Mouse (Mus musculus) forebrain, embryonic 16.5 days (tissue): ENCODE results near the gene Zcchc18. TPM values are rescaled to one million over a fixed set of nuclear protein-coding genes. Genes with fewer than 3 reads are reported as not detected.

Source experiments
- ATAC-seq: fragments of 200-750 bp; cut with Nextera tagmentation; 2 replicates; pipeline ENCODE4 v1.8.0; 2017; ENCODE audit warnings: mild to moderate bottlenecking, moderate library complexity
- H3K27ac ChIP-seq: fragments of 300-500 bp; sonication (generic); 2 replicates; pipeline ENCODE4 v1.5.1; 2014; ENCODE audit warnings: low read length, control low read depth
- H3K27me3 ChIP-seq: fragments of 300-500 bp; sonication (generic); replicated peaks from 2 replicates; pipeline ENCODE4 v1.6.1; 2014; ENCODE audit warnings: low read length; ENCODE audit not compliant: control insufficient read depth, insufficient read depth
- H3K36me3 ChIP-seq: fragments of 300-500 bp; sonication (generic); 2 replicates; pipeline ENCODE4 v1.6.1; 2014; ENCODE audit not compliant: control insufficient read depth, insufficient read depth
- H3K4me1 ChIP-seq: fragments of 300-500 bp; sonication (generic); replicated peaks from 2 replicates; pipeline ENCODE4 v1.6.1; 2014; ENCODE audit warnings: low read length; ENCODE audit not compliant: control insufficient read depth, insufficient read depth
- H3K4me2 ChIP-seq: fragments of 300-500 bp; sonication (generic); 2 replicates; pipeline ENCODE4 v1.6.1; 2014; ENCODE audit warnings: mild to moderate bottlenecking, low read length, control low read depth
- H3K4me3 ChIP-seq: fragments of 300-500 bp; sonication (generic); replicated peaks from 2 replicates; pipeline ENCODE4 v1.5.1; 2014; ENCODE audit warnings: mild to moderate bottlenecking, low read length, control low read depth
- H3K9ac ChIP-seq: fragments of 300-500 bp; sonication (generic); replicated peaks from 2 replicates; pipeline ENCODE4 v1.6.1; 2014; ENCODE audit warnings: low read depth, low read length, control low read depth
- H3K9me3 ChIP-seq: fragments of 300-500 bp; sonication (generic); 2 replicates; pipeline ENCODE4 v1.6.1; 2016; ENCODE audit warnings: low read length; ENCODE audit not compliant: control insufficient read depth
- WGBS: fragments of 180-500 bp; shearing (Covaris S2); extraction: QIAGEN DNeasy Blood & Tissue Kit; methylation state at CpG from one replicate; pipeline ENCODE4 v1.1.7; 2014; 5-methylcytosine and 5-hydroxymethylcytosine counted together
- polyA plus RNA-seq: library from polyadenylated mRNA; unstranded; fragments of >200 nt; fragmentation: Nextera tagmentation; extraction: Ambion mirVana; gene quantifications from 2 replicates; pipeline ENCODE4 v1.2.1, GENCODE M21; 2015

Gene Zcchc18
- polyA plus RNA-seq, 1 experiment from 2014 or later: 386 TPM

DNA sequence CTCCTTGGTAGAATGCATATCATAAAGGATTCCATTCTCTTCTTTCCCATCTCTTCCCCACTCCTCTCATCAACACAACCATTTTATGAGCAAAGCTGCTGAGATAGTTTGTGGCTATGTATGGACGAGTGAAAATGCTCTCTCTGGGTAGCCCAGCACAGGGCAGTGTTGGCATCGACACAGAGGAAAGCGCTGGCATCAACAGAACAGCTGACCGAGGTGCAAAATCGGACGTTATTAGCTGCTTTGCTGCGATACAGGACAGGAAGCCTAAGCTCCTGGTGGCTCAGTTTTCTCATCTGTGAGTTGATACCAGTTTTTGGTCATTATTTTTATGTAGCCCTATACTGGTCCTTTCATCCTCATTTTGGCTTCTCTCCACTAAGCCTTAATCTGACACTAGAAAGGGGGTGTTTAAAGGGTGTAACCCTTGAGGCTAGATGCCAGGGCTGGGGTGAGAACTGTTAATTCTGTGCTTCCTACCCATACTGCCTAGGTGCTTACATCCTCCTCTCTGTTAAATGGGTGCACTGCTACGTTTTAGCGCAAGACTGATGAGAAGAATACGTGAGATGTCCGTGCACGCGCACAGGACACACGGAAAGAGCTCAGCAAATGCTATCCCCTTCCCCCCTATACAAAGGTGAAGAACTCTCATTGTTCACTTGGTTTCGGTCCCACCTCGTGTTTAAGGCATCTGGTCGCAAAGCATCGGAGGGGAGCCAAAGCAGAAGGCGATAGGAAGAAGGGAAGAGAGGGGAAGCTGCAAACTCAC, 577 bp upstream of the Zcchc18 start:
- H3K4me2 ChIP-seq: peak overlapping the region; percentile 60
- no peaks in the 10 kb centered on the region for H3K27me3 ChIP-seq
- peak overlapping the region; percentile 73 for H3K9ac ChIP-seq
- no peaks in the 10 kb centered on the region for H3K9me3 ChIP-seq
- no peaks in the 10 kb centered on the region for H3K36me3 ChIP-seq
- H3K4me3 ChIP-seq: peak overlapping the region; percentile 63
- peaks cover 14% of the 10 kb centered on the region for H3K4me1 ChIP-seq
- peak; percentile 57 for ATAC-seq
- peak overlapping the region; percentile 79 for H3K27ac ChIP-seq
- 14% methylated on average over 19 of the region's 19 CpGs for WGBS

- H3K9ac ChIP-seq: peak overlapping the region; percentile 73
- H3K27me3 ChIP-seq: no peaks in the 10 kb centered on the region
- WGBS: 30% methylated on average over 14 of the region's 14 CpGs
- no peak for ATAC-seq
- no peaks in the 10 kb centered on the region for H3K36me3 ChIP-seq
- peaks cover 14% of the 10 kb centered on the region for H3K4me1 ChIP-seq
- H3K27ac ChIP-seq: peak overlapping the region; percentile 92
- H3K4me3 ChIP-seq: peak overlapping the region; percentile 63
- peak overlapping the region; percentile 60 for H3K4me2 ChIP-seq
- H3K9me3 ChIP-seq: no peaks in the 10 kb centered on the region
These were observed 686 bp downstream of the Zcchc18 start for GRCm38 (mm10) chrX:136993641-136994040.

GRCm38 (mm10) chrX:136996256-136996655, 3.3 kb downstream of the Zcchc18 start:
- H3K4me3 ChIP-seq: no peak overlapping the region
- no peaks in the 10 kb centered on the region for H3K9me3 ChIP-seq
- H3K27me3 ChIP-seq: no peaks in the 10 kb centered on the region
- H3K27ac ChIP-seq: no peak overlapping the region
- no peak overlapping the region for H3K4me2 ChIP-seq
- H3K4me1 ChIP-seq: peaks cover 14% of the 10 kb centered on the region
- no peak for ATAC-seq
- 84% methylated on average over 2 of the region's 2 CpGs for WGBS
- H3K9ac ChIP-seq: no peak overlapping the region
- H3K36me3 ChIP-seq: no peaks in the 10 kb centered on the region

DNA sequence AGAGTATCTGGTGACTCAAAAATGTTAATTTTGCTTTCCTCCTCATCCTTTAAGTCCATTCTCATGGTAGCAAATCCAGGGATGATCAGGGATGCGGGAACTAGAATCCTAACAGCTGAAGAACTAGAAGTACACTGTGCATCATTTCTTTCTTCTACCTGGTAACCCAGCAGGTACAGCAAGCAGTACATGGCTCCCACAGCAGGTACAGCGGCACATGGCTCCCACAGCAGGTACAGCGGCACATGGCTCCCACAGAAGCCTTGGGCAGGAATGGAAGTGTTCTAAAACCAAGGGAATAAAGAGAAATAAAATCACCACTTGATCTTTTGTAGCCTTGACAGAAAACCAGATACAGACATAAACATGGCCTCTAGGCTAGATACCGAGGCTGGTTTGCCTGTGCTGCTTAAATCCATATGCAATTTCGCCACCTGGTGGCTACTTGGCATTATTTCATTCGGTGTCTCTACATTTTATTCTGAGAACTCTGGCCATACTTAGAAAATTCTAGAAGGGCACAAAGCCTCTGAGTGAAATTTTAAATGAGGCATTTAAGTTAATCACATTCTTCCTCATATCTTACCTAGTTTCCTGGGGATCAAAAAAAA, 22.2 kb downstream of the Zcchc18 start:
- peak; percentile 77; the same call in 1 of the 2 replicates for ATAC-seq

DNA sequence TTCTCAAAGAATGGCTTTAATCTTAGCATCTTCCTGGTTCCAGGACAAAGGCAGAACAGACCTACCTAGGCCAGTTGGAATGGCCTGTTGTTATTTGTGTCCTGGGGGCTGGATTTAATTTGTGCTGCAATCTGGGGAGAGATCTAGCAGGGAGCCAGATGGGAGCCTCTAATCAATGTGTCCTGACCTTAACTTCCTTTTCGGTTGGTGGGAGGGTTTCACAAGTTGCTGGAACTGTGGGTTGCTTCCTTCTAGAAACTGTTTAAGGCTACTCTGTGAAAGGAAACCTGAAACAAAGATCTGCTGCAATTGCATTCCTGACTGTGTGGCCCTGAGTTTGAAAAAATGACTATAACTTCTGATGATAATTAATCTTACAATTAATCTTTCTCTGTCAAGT, 24.7 kb downstream of the Zcchc18 start:
- H3K4me3 ChIP-seq: no peak overlapping the region
- WGBS: 79% methylated on average over 1 of the region's 1 CpGs
- H3K9me3 ChIP-seq: no peaks in the 10 kb centered on the region
- H3K27me3 ChIP-seq: no peaks in the 10 kb centered on the region
- no peak overlapping the region for H3K9ac ChIP-seq
- no peaks in the 10 kb centered on the region for H3K4me1 ChIP-seq
- no peak overlapping the region for H3K27ac ChIP-seq
- no peak overlapping the region for H3K4me2 ChIP-seq
- ATAC-seq: no peak
- H3K36me3 ChIP-seq: no peaks in the 10 kb centered on the region

More for the DNA sequence above, 22.2 kb downstream of the Zcchc18 start:
- Histone ChIP-seq H3K9me3 (no peaks in the 10 kb centered on the region), H3K27ac (no peak overlapping the region), H3K4me3 (no peak overlapping the region), H3K4me1 (no peaks in the 10 kb centered on the region), H3K9ac (no peak overlapping the region), H3K27me3 (no peaks in the 10 kb centered on the region), H3K4me2 (no peak overlapping the region), H3K36me3 (no peaks in the 10 kb centered on the region)
- WGBS: 56% methylated on average over 6 of the region's 6 CpGs

DNA sequence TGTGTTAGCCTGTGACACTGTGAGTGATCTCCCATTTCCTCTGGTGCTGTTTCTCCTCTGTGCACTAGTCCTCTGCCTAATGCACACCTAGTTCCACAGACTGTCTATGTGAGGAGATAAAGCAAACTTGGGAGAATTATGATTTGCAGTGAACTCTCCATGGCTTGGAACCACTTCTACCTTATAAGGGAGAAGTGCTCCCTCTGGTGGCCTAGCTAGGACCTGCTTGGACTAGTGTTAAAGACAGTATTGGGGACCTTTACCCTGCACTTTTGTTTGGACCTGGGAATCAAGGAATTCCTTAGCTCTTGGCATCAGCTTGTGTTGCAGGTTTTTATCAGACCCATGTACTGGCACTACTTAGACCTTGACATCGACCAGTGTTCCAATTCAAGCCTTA, 26.4 kb downstream of the Zcchc18 start:
- H3K27ac ChIP-seq: no peak overlapping the region
- no peak overlapping the region for H3K9ac ChIP-seq
- no peaks in the 10 kb centered on the region for H3K4me1 ChIP-seq
- no peaks in the 10 kb centered on the region for H3K9me3 ChIP-seq
- H3K27me3 ChIP-seq: no peaks in the 10 kb centered on the region
- peak; percentile 59 for ATAC-seq
- H3K4me2 ChIP-seq: no peak overlapping the region
- no peaks in the 10 kb centered on the region for H3K36me3 ChIP-seq
- WGBS: 33% methylated on average over 1 of the region's 1 CpGs
- H3K4me3 ChIP-seq: no peak overlapping the region

GRCm38 (mm10) chrX:137030916-137031315, 38.0 kb downstream of the Zcchc18 start:
- 94% methylated on average over 8 of the region's 8 CpGs for WGBS
- ATAC-seq: no peak

GRCm38 (mm10) chrX:137031726-137032125, 38.8 kb downstream of the Zcchc18 start:
- ATAC-seq: no peak
- 93% methylated on average over 5 of the region's 5 CpGs for WGBS
- Histone ChIP-seq H3K9me3 (no peaks in the 10 kb centered on the region), H3K9ac (no peak overlapping the region), H3K4me3 (no peak overlapping the region), H3K27ac (no peak overlapping the region), H3K4me1 (peaks cover under 1% of the 10 kb centered on the region), H3K4me2 (no peak overlapping the region), H3K27me3 (no peaks in the 10 kb centered on the region), H3K36me3 (no peaks in the 10 kb centered on the region)

More at GRCm38 (mm10) chrX:137030916-137031315, 38.0 kb downstream of the Zcchc18 start:
- no peaks in the 10 kb centered on the region for H3K9me3 ChIP-seq
- H3K4me1 ChIP-seq: no peaks in the 10 kb centered on the region
- no peak overlapping the region for H3K9ac ChIP-seq
- H3K4me2 ChIP-seq: no peak overlapping the region
- no peak overlapping the region for H3K4me3 ChIP-seq
- no peaks in the 10 kb centered on the region for H3K27me3 ChIP-seq
- H3K36me3 ChIP-seq: no peaks in the 10 kb centered on the region
- no peak overlapping the region for H3K27ac ChIP-seq

GRCm38 (mm10) chrX:137034322-137034721, 41.4 kb downstream of the Zcchc18 start:
- Histone ChIP-seq H3K4me1 (peaks cover 6% of the 10 kb centered on the region), H3K4me3 (no peak overlapping the region), H3K36me3 (no peaks in the 10 kb centered on the region), H3K27me3 (no peaks in the 10 kb centered on the region), H3K27ac (no peak overlapping the region), H3K9me3 (no peaks in the 10 kb centered on the region), H3K9ac (no peak overlapping the region), H3K4me2 (no peak overlapping the region)
- no peak for ATAC-seq
- 83% methylated on average over 4 of the region's 4 CpGs for WGBS
